Mouse (Mus musculus) bone marrow, adult 2 months (tissue): ENCODE results near the gene Slirp.

Experiments used
- CTCF ChIP-seq: fragments of 200-500 bp; IDR thresholded peaks from 2 replicates; pipeline ENCODE4 v1.5.1; 2011; ENCODE audit warnings: low read length, control low read depth; ENCODE audit not compliant: control insufficient read depth, insufficient read depth
- POLR2A ChIP-seq: fragments of 200-500 bp; IDR thresholded peaks from 2 replicates; pipeline ENCODE4 v1.6.1; 2011; ENCODE audit warnings: low read depth, mild to moderate bottlenecking, control low read depth, low read length, borderline replicate concordance; ENCODE audit not compliant: control insufficient read depth

DNA sequence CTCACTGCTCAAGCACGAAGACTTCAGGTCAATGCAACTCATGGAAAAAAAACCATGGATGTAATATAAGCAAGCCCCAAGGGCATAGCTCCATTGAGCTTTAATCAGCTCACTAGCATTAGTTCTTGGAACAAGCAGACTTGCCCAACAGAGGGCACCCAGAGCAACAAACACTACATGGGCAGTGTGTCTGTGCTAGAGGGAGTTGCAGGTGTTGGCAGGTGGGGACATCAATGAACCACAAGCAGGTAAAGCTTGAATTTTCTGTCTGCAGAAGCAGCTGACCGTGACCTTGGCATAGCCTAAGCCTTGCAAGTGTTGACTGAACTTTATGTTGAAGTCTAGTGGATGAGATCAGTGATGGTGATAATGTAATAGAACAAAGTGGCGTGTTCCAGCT, 31.1 kb downstream of the Slirp start:
- TF ChIP-seq CTCF (no peak), POLR2A (no peak)
